Mouse (Mus musculus): ENCODE results near the gene Fbxl17.

DNA sequence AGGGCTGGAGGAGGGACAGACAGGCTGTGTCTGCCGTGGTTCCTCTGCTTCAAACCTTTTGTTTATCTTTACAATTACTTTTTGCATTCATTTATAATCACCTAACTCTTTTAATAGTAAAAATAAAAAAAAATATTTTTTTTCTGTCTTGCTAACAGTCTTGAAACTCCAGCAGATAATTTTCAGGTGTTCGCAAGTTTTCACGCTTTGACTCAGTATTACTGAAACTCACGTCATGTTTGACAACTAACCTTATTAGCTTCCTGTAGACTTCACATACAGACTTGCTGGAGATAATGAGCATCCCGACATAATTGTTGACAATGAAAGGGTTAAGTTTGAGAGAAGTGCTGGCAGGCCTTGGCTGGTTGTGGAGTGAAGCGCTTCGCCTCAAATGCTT is 340.6 kb downstream of the Fbxl17 start:
- TF ChIP-seq POLR2A (IDR thresholded peaks at IDR 0.05; ENCODE audit: control insufficient read depth, low read depth, low read length) (no peak), CTCF (IDR thresholded peaks at IDR 0.05; ENCODE audit: control insufficient read depth, insufficient read depth, insufficient replicate concordance, low read depth, low read length) (no peak)
